Mouse (Mus musculus): ENCODE results near the gene Pex11g.

The Pex11g gene

DNA sequence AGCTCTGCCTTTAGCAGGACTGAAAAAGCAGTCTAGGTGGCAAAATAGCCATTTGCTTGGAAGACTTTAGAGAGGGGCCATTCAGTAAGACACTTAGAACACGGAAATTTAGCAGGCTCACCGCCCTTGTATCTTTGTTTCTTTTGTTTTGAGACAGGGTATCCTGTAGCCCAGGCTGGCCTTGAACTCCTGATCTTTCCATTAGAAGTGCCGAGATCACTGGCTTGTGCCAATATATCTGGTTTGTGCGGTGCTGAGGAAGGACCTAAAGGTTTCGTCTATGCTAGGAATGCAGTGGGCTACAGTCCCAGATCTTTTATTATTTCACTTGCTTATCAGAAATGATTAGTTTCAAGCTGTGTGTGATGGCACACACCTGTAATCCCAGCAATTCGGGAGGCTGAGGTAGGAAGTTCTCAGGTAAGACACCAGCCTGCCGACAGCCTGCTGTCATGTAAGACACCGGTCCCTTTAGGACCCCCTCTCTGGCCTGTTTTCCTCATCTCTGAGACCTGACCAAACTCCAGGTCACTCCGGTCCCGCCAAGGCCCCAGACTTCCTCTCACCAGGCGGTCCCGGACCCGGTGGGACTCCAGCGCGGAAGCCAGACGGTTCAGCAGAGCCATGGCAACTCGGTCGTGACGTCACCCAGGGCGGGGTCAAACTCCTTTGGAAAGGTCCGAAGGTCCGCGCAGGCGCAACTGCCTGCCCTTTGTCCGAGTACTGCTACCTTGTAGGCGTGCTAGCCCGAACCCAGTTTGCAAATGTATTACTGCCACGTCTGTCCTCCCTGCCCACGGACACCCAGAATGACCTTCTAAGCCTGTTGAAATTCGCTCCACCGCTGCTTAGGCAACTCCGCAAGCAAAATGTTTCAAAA, at the start of gene Pex11g:
Gene Pex11g, minus strand, starts transcription at position 675 of the 880 bp plus-strand sequence.
- peak; percentile 100 for DNase-seq

DNA sequence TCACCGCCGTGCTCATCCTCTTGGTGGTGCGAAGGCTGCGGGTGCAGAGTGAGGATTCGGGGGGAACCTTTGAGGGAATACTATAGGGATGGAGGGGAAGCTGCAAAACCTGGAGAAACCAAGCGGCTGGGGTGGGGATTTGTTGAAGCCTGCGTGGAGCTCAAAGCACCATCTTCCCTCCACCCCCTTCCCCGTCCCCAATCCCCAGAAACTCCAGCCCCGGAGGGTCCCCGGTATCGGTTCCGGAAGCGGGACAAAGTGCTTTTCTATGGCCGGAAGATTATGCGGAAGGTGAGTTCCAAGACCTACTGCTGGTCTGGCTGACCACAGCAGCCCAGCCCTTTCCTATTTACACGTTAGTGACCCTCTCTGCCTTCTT, 49.6 kb upstream of the Pex11g start:
- DNase-seq: peak; percentile 58

DNA sequence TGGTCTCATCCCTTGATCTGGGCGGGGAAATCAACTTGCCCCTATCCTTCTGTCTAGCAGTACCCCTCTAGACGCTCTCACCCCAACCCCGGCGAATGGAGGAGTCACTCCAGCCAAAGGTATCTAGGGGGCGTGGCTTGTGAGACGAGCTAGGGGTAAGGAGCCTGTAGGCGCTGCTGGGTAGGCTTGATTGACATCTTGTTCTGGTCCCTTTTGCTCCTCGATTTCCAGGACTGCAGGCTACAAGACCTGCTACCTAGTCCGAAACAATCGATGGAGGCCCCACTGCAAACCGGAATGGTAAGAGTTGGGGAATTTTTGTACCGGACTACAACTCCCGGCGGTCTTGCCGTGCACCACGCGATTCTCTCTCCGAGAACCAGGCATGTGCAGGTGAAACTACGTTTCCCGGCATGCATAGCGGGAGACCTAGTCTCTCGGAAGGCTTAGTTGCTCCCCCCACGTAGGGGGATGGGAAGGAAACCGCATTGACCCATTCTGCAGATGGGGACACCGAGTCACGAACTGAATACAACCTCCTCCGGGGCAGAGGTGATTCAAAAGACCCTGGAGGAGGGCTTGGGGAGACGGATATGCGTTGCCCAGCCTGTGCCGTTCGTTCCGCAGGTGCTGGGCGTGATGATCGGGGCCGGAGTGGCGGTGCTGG, 49.1 kb upstream of the Pex11g start:
- peak; percentile 96 for DNase-seq

DNA sequence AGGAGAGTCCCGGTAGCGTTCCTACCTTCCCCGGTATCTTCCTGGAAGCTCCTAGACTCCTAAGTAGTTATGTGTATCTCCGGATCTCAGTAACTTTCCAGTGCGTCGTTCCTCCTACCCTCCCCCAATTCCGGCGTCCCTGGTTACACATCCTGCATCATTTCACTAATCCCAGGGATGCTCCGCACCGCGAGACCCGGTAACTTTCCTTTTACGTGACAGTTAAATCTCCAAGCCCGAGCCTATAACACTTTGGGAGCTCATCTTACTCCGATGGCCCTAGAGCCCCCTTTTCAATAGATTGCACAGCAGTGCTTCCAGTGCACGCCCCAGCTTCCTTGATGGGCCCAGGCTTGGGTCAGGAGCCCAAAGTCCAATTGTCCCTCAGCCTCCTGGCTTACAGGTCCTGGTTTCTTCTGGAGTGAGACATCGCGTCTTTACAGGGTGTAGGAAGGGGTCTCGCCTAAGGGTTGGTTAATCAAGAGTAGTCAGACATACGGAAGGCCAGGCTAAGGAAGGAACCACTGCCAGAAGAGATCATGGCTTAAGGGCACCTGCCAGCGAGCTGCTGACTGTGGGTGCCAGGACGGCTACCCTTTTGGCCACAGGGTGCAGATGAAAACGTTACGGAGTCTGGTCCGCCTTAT, 48.4 kb upstream of the Pex11g start:
- peak; percentile 76 for DNase-seq

DNA sequence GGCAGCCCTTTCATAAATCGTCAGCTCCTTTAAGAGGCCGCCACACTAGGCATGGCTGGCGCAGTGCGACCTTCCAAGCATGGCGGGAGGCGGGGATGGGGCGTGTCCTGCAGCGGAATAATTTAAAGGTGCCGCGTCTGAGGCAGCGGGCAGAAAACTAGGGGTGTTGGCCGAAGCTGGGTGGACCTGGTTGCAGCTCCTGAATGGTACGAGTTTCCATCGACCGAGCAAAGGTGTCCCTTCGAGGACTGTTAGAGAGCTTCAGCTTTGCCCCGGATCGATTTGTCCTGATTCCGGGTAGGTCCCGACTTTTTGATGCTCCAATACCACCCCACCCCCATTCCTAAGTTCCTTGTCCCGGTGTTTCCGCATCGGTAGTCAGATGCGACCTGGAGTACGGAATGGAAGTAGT, 47.8 kb upstream of the Pex11g start, which contains the start of gene Pnpla6:
Gene Pnpla6, plus strand, starts transcription at position 125 of the 412 bp plus-strand sequence.
- peak; percentile 94 for DNase-seq

DNA sequence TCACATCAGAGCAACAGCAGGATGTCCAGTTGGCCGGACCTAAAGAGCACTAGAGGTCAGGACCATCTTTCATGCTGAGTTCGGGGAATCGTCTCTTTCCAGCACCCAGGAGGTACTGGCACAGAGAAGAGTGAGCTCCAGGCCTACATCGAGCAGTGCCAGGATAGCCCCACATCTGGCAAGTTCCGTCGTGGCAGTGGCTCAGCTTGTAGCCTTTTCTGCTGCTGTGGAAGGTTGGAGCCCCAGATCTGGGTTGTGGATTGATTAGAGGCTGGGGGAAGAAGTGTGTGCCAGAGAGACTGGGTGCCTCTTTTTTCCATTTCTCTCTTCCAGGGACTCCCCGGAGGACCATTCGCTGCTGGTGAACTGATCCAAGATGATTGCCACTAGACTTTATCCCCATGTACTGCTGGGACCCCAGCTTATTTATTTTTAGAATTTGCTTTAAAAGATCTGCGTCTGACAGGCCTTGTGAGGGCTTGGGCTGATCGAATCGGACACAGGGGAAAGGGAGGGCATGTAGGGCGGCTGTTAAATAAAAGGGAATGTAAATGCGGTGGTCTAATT, 47.3 kb upstream of the Pex11g start:
- DNase-seq: peak; percentile 24

DNA sequence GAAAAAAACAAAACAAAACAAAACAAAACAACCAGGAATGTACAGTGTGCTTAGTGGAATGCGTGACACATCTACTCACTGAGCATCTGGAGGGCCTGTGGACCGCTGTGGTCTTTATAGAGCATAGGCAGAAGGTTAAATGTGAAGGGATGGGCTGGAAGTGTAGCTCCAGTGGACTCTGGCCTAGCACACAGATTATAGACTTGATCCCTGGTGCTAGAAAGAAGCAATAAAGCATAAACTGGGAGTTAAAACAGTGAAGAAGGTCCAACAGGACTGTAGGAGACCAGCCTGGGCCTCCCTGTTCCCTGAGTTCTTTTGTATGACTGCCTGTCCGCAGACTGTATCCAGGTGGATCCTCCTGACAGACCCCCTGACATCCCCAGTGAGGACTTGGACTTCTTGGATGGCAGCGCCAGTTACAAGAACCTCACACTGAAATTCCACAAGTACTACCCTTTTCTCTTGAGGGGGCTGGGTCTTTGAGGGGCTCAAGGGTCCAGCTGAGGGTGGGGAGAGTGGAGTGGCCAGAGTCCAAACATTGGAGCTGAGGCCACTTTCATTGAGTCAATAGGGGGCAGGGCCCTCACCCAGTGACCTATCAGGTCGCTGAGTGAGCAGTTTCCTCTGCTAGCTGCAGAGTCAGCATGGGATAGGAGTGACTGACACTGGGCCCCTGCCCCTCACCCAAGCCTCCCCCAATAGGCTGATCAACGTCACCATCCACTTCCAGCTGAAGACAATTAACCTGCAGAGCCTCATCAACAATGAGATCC, 40.7 kb upstream of the Pex11g start:
- DNase-seq: no peak

DNA sequence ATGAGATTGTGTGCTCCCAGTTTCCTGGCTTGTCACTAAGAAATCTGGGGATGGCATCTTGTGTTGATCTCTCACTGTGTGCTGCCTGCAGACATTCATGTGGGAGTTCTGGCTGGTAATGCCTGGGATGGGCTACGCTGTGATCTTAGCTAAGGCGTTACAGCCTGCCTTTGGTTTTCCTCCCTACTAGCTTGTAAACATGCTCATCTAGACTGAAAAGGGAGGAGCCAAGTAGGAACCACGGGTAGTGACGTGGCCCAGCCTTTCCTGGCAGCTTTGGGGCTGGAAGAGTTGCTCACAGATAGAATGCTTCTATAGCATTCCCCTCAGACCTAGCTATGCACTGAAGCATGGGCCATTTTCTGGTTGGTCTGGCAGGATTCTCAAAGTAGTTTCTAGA, 34.7 kb upstream of the Pex11g start:
- DNase-seq: no peak

DNA sequence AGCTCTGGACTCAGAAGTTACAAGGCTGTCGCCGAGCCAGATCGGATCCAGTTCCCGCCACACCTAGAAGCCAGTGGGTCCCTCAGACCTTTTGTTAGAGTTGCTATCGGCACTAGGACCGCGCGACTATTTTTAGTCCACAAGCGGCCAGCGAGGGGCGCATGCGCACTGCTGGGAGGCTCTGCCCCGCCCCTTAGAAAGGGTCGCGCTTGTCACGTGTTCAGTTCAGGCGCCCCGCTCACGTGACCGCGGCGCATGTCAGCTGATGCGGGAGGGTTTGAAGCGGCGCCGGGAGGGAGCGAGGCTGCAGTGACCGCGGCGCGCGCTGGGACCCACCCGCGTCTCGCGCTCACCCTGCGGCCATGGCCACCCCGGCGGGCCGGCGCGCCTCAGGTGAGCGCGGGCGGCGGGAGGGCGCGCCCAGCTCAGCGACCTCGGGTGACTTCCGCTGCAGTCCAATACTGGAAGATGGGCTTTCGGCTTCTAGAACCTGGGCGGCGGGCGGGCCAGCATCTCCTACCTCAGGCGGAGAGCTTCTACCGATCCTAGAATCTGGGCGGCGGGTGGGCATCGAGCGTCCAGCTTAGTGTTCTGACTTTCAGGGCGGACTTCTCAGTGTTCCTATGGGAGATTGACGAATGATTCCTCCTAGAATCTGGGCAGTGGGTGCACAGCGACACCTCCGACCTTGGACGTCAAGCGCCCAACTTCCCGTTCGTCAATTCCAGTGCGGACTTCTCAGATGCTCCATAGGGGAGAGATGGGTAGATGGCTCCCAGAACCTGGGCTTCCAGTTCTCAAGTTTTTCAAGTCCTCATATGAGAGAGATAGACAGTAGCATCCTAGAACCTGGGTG, 33.0 kb upstream of the Pex11g start, which contains the start of gene Mcoln1:
Gene Mcoln1, plus strand, starts transcription at position 223 of the 856 bp plus-strand sequence.
- peak; percentile 99 for DNase-seq

DNA sequence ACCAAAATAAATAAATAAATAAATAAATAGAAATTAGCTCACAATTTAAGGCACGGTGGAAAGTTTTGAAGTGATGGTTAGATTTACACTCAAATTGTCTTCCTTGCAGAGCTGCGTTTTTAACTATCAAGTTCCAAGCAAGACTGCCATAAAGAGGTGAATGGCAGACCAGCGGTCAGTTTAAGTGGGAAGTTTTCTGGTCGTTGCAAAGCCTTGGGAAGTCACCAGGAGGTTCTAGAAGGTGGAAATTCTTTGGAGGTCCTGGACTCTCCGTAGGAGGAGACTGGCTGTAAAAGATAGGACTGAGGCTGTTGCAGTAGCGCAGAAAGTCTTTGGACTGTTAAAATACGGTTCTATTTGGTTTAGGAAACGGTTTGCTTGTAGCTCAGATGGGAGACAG, 32.3 kb upstream of the Pex11g start:
- no peak for DNase-seq

DNA sequence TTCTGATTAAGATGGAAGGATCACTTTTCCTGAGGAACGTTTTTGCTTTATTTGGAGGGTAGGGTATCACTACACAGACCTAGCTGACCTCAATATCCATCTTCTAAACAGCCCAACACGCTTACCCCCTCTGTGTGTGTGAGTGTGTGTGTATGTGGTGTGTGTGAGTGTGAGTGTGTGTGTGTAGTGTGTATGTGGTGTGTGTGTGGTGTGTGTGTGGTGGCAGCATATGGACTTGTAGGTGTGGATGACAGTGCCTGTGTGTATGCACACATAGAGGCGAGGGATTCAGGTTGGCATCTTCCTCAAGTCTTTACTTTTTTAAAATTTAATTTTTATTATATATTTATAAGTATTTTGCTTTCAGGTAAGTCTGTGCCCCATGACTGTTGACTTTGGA, 31.1 kb upstream of the Pex11g start:
- no peak for DNase-seq

DNA sequence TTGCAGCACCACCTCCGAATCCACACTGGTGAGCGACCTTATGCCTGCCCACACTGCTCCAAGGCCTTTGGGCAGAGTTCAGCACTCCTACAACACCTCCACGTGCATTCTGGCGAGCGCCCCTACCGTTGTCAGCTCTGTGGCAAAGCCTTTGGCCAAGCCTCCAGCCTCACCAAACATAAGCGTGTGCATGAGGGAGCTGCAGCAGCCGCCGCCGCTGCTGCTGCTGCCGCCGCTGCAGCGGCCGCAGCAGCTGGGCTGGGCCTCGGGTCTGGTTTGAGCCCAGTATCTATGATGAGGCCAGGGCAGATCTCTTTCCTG, 28.9 kb upstream of the Pex11g start:
- no peak for DNase-seq

DNA sequence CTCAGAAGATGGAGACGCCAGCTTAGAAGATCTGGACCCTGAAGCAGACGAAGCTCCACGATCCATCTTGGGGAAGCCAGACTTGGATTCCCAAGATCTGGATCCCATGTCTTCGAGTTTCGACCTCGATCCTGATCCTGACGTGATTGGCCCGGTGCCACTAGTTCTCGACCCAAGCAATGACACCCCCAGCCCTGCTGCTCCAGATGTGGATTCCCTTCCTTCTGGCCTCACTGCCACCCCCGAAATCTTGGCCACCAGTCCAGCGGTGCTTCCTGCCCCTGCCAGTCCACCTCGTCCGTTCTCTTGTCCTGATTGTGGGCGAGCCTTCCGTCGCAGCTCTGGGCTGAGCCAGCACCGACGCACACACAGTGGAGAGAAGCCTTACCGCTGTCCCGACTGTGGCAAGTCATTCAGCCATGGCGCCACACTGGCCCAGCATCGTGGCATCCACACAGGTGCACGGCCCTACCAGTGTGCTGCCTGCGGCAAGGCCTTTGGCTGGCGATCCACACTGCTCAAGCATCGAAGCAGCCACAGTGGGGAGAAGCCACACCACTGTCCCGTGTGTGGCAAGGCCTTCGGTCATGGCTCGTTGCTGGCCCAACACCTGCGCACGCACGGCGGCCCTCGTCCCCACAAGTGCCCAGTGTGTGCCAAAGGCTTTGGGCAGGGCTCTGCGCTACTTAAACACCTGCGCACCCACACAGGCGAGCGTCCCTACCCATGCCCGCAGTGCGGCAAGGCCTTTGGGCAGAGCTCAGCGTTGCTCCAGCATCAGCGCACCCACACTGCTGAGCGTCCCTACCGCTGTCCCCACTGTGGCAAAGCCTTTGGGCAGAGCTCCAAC, 28.3 kb upstream of the Pex11g start:
- DNase-seq: peak; percentile 21

DNA sequence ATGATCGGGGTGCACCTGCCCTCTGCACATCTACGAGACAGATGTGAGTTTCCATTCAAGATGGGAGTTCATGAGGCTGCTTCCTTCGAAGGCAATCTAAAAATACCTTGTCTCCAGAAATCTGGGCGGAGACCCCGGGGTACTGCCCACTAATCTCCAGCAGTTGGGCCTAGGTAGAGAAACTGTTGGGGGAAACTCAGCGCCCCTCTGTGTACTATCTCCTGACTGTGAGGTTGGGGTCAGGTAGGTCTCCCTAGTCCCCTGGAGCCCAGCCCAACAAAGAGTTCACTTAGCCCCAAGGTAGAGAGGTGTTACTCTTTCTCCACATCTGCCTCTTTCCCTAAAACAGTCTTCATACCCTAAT, 26.3 kb upstream of the Pex11g start:
- no peak for DNase-seq

DNA sequence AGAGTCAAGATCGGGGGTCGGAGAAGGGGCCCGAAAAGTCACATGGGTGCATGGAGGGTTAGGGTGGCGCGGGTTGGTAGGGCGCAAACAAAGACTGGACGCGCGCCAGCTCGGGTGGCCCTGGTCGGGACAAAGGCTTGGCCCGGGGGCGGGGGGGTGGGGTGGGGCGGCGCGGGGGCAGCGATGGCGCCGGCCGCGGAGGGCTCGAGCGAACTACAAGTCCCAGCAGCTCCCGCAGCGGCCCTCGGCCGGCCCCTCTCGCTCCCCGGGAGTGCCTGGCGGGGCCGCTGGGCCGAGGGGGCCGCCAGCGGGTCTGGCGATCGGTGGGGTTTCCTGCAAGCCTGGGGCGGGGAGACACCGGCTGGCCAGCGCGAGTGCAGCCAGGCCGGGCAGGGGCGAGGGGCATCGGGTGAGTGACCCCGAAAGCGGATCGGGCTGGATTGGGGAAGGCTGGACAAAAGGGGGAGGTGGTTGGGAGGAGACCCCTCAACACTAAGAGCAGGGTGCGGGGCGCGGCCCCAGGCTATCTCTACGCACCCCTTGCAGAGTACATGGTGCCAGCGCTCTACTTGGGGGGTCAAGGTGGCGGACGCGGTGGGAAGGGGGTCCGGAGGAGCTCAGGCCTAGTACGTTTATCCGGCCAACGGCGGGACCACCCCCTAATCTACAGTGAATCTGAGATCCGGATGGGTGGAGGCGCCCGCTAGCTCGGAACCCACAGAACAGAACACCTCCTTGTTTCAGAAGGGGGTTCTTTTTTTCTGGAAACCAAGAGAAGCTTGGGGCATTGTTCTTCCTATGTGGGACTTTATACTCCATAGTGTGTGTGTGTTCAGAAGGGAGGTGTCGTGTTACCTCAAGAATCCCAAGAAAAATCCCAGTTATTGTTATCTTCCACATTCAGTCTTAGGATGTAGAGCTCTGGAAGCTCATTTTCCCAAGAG, 25.7 kb upstream of the Pex11g start, which contains the start of gene Zfp358:
Gene Zfp358, plus strand, starts transcription at position 238 of the 944 bp plus-strand sequence.
- peak; percentile 89 for DNase-seq

DNA sequence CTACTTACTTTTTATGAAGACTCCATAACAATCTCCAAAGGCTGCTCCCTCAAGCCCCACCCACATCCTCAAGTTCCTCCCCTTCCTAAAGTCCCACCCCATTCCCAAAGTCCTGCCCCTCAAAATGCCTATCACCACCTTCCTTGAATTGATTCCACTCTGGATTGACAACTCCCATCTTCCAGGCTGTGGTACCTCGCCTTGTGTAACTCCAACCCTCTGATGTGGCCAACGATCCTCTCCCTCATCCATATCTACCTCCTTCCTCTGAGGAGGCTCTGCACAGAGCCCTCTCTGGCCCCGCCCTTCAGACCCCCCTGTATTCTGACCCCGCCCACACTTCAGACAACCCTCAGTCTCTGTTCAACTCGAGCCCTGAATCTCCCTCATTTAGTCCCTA, 17.7 kb upstream of the Pex11g start:
- DNase-seq: no peak

DNA sequence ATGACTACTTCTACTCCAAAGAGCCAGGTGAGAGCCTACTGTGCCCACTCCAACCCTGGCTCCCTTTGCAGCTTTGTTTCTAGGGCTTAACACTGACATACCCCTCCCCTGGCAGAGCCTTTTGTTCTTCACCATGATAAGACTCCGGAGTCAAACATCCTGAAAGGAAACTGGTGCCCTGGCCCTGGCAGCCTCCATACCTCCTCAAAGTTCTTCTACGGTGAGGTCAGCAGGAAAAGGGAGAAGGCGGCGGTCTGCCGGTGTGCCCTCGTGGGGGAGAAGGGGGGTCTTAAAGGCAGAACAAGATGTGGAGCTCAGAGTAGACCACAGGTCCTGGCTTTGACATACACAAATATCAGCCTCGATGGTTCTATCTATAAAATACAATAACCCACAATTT, 16.1 kb upstream of the Pex11g start:
- DNase-seq: no peak

DNA sequence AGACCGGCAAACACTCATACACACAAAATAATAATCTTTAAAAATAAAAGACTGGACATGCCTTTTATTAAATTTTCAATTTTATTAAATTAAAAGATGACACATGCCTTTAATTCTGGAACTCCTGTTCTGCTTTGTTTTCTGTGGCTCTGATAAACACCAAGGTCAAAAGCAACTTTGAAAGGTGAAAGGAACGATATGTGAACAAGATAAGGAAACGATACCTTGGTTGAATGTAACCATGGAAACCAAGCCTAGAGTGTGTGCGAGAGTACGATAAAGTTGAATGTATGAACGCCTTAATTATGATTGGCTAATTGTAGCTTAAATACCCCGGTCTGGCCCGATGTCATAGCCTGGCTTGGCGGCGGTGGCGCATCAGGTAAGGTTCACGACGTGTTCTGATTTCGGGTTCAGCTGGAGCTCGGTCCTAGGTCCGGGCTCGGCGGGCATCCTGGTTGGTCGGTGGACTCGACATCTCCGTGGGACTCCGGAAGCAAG, 14.8 kb upstream of the Pex11g start:
- no peak for DNase-seq

DNA sequence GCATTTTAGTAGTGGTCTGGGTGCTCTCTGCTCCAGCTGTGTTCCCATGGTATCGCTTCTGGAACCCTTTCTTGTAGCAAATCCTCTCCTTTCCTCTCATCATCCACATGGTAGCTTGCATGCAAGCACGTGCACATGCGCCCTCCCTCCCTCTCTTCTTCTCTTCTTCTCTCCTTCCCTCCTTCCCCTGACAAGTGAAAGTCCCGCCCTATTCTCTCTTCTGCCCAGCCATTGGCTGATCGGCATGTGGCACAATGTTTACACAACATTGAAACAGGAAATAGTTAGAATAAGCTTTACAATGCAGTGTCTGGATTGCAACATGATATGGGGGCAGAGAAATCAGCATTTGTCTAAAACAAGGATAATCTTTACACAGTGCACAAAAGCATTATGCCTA, 14.1 kb upstream of the Pex11g start:
- DNase-seq: no peak
